13 mouse cellular contexts compared by ENCODE assay signal in the genomic region with DNA sequence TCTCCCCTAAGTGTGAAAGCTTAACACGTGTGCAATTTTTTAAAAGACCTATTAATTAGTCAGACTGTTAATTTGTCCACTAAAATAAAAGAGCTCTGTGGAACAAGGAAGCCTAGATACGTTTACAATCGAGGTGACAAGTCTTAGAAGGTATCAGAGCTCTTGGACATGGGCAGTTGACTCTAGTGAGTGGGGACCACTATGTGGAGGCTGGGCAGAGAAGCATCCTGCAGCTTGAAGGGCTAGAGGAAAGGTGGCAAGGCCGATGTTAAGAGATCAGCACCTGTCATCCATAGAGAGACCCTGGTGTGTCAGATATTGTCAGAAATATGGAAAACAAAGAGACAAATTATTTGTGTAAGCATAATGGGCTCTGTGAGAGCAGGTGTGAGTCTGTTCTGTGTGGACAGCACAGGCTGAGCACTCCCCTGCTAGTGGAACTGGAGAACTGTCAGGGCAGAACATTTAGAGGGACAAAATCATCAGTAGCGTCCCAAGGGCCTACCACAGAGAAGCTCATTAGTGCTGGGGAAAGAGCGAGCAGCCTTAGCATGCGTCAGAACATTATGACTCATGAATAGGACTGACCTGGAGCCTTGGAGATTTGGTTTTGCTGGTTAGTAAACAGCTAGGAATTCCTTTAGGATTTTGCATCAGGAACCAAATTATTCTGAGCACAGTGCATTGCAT.
DNase-seq lines count a peak whose midpoint lies in the region; ATAC-seq lines count a peak whose summit lies in the region.
"Had no signal": no experiment of that assay in that cellular context is flagged by ENCODE, and none has a peak within 500 bp of the region (broad histone marks: within the 10 kb centered on the region; RNA-seq: fewer than 3 reads in every experiment).

No protein-coding gene starts in this region.

- peak; percentile 14 for DNase-seq in 3134 (ENCODE audit: extremely low read depth, insufficient read length, low spot score)
- peak; percentile 91 for DNase-seq in 3T3-L1 (ENCODE audit: low read depth, low spot score)
- DNase-seq in hindbrain, embryonic 10.5 days (ENCODE audit: low spot score) = no peak
- peak; percentile 50 for DNase-seq in midbrain, embryonic 14.5 days
- no peak for DNase-seq in kidney, postnatal 25 days
- DNase-seq in kidney, adult 11 months = no peak
- no peak for DNase-seq in urinary bladder, postnatal 14 days (ENCODE audit: low spot score)
- DNase-seq: gastrocnemius, postnatal 14 days; heart, postnatal 14 days; kidney, adult 9 months; right cerebral cortex, adult 18-20 months had no signal

- peaks cover 15% of the 10 kb centered on the region for H3K4me1 ChIP-seq in hindbrain, embryonic 10.5 days (replicated peaks)
- peaks cover 27% of the 10 kb centered on the region for H3K4me1 ChIP-seq in midbrain, embryonic 14.5 days (ENCODE audit: control insufficient read depth, insufficient read depth, low read length)
- H3K4me1 ChIP-seq: lung, embryonic 15.5 days had no signal

- WGBS in hindbrain, embryonic 10.5 days = 78% methylated on average over 7 of the region's 7 CpGs
- 56% methylated on average over 7 of the region's 7 CpGs for WGBS in midbrain, embryonic 14.5 days

- peak; percentile 49; the same call in 1 of the 2 replicates for ATAC-seq in midbrain, embryonic 14.5 days (ENCODE audit: low FRiP score, low TSS enrichment)

- H3K27ac ChIP-seq in hindbrain, embryonic 10.5 days = peak overlapping the region; percentile 47; the same call in 1 of the 2 replicates
- H3K27ac ChIP-seq in midbrain, embryonic 14.5 days (replicated peaks; ENCODE audit: low read depth, low read length) = peak overlapping the region; percentile 56
- H3K27ac ChIP-seq: limb, embryonic 13.5 days; lung, embryonic 15.5 days had no signal

- H3K9me3 ChIP-seq in hindbrain, embryonic 10.5 days = no peaks in the 10 kb centered on the region
- no peaks in the 10 kb centered on the region for H3K9me3 ChIP-seq in midbrain, embryonic 14.5 days (ENCODE audit: control insufficient read depth, low read length)
- H3K9me3 ChIP-seq: limb, embryonic 13.5 days; lung, embryonic 15.5 days had no signal

- no peak overlapping the region for H3K4me3 ChIP-seq in hindbrain, embryonic 10.5 days
- no peak overlapping the region for H3K4me3 ChIP-seq in midbrain, embryonic 14.5 days (replicated peaks; ENCODE audit: low read depth, low read length)
- H3K4me3 ChIP-seq: limb, embryonic 13.5 days; lung, embryonic 15.5 days had no signal

- no peak overlapping the region for H3K9ac ChIP-seq in midbrain, embryonic 14.5 days (replicated peaks; ENCODE audit: low read length)
- H3K9ac ChIP-seq: limb, embryonic 13.5 days; lung, embryonic 15.5 days had no signal

- no peaks in the 10 kb centered on the region for H3K36me3 ChIP-seq in hindbrain, embryonic 10.5 days
- H3K36me3 ChIP-seq in midbrain, embryonic 14.5 days (ENCODE audit: control insufficient read depth, insufficient read depth, low read length) = no peaks in the 10 kb centered on the region
- H3K36me3 ChIP-seq: limb, embryonic 13.5 days; lung, embryonic 15.5 days had no signal

- H3K27me3 ChIP-seq in hindbrain, embryonic 10.5 days (ENCODE audit: insufficient read depth, poor library complexity, severe bottlenecking) = no peaks in the 10 kb centered on the region
- H3K27me3 ChIP-seq in midbrain, embryonic 14.5 days (ENCODE audit: control insufficient read depth, insufficient read depth, low read length) = no peaks in the 10 kb centered on the region
- H3K27me3 ChIP-seq: limb, embryonic 13.5 days; lung, embryonic 15.5 days had no signal

- no peak overlapping the region for H3K4me2 ChIP-seq in midbrain, embryonic 14.5 days (ENCODE audit: low read length)
- H3K4me2 ChIP-seq: limb, embryonic 13.5 days; lung, embryonic 15.5 days had no signal

Comparison
In these comparisons a context has a peak if more than half of its experiments do, and no peak if none do; other contexts are left out.
1. DNase-seq: peak in 3134 (single experiment), 3T3-L1 (single experiment) and midbrain, embryonic 14.5 days (single experiment); none in hindbrain, embryonic 10.5 days (single experiment), kidney, postnatal 25 days (0 of 2), kidney, adult 11 months (single experiment) and urinary bladder, postnatal 14 days (single experiment).